Mouse (Mus musculus): ENCODE results near the gene Creb3l1. TPM values are rescaled to one million over a fixed set of nuclear protein-coding genes. Genes with fewer than 3 reads are reported as not detected.

Gene Creb3l1
- polyA plus RNA-seq, 1 experiment from 2014 or later: 1.0 TPM

GRCm38 (mm10) chr2:92011424-92012353, 12.6 kb downstream of the Creb3l1 start:
- H3K27me3 ChIP-seq: no peaks in the 10 kb centered on the region
- no peak overlapping the region for H3K27ac ChIP-seq (replicated peaks)
- WGBS: 82% methylated on average over 12 of the region's 12 CpGs
- no peak overlapping the region for H3K4me2 ChIP-seq (replicated peaks)
- H3K4me1 ChIP-seq: peaks cover 17% of the 10 kb centered on the region
- H3K4me3 ChIP-seq: no peak overlapping the region
- H3K36me3 ChIP-seq: no peaks in the 10 kb centered on the region
- H3K9ac ChIP-seq (replicated peaks): no peak overlapping the region
- no peaks in the 10 kb centered on the region for H3K9me3 ChIP-seq
- no peak for ATAC-seq (replicated peaks)

GRCm38 (mm10) chr2:92008623-92009404, 15.5 kb downstream of the Creb3l1 start:
- H3K9me3 ChIP-seq: no peaks in the 10 kb centered on the region
- peak; percentile 60 for ATAC-seq (replicated peaks)
- peaks cover 21% of the 10 kb centered on the region for H3K4me1 ChIP-seq
- H3K9ac ChIP-seq (replicated peaks): peak overlapping the region; percentile 57
- peak overlapping the region; percentile 79 for H3K4me2 ChIP-seq (replicated peaks)
- H3K27ac ChIP-seq (replicated peaks): peak overlapping the region; percentile 80
- peaks cover 4% of the 10 kb centered on the region; the same call in 1 of the 2 replicates for H3K27me3 ChIP-seq
- WGBS: 3% methylated on average over 20 of the region's 20 CpGs
- no peaks in the 10 kb centered on the region for H3K36me3 ChIP-seq
- peak overlapping the region; percentile 61 for H3K4me3 ChIP-seq

GRCm38 (mm10) chr2:92007933-92008622, 16.2 kb downstream of the Creb3l1 start:
- under 1% methylated on average over 33 of the region's 34 CpGs for WGBS
- ATAC-seq (replicated peaks): peak; percentile 99
- Histone ChIP-seq H3K9ac (replicated peaks) (peak overlapping the region; percentile 60), H3K36me3 (no peaks in the 10 kb centered on the region), H3K27me3 (peaks cover 4% of the 10 kb centered on the region; the same call in 1 of the 2 replicates), H3K4me2 (replicated peaks) (peak overlapping the region; percentile 79), H3K9me3 (no peaks in the 10 kb centered on the region), H3K27ac (replicated peaks) (peak overlapping the region; percentile 80), H3K4me1 (peaks cover 21% of the 10 kb centered on the region), H3K4me3 (peak overlapping the region; percentile 61)

GRCm38 (mm10) chr2:92006983-92007921, 17.1 kb downstream of the Creb3l1 start:
- H3K27me3 ChIP-seq: peaks cover 4% of the 10 kb centered on the region; the same call in 1 of the 2 replicates
- H3K4me1 ChIP-seq: peaks cover 21% of the 10 kb centered on the region
- peak overlapping the region; percentile 79 for H3K4me2 ChIP-seq (replicated peaks)
- peak overlapping the region; percentile 80 for H3K27ac ChIP-seq (replicated peaks)
- WGBS: under 1% methylated on average over 27 of the region's 28 CpGs
- peak overlapping the region; percentile 61 for H3K4me3 ChIP-seq
- no peak; the same call in 1 of the 2 replicates for ATAC-seq (replicated peaks)
- H3K36me3 ChIP-seq: no peaks in the 10 kb centered on the region
- peak overlapping the region; percentile 60 for H3K9ac ChIP-seq (replicated peaks)
- no peaks in the 10 kb centered on the region for H3K9me3 ChIP-seq

GRCm38 (mm10) chr2:92006491-92006890, 17.8 kb downstream of the Creb3l1 start:
- Histone ChIP-seq H3K4me1 (peaks cover 21% of the 10 kb centered on the region), H3K27me3 (peaks cover 4% of the 10 kb centered on the region; the same call in 1 of the 2 replicates), H3K9ac (replicated peaks) (0 out of 2 replicates have a peak overlapping the region, but pooled peaks have one; percentile 60), H3K27ac (replicated peaks) (no peak overlapping the region), H3K36me3 (no peaks in the 10 kb centered on the region), H3K4me3 (no peak overlapping the region), H3K4me2 (replicated peaks) (peak overlapping the region; percentile 79), H3K9me3 (no peaks in the 10 kb centered on the region)
- 50% methylated on average over 6 of the region's 6 CpGs for WGBS
- ATAC-seq (replicated peaks): no peak

GRCm38 (mm10) chr2:92004617-92005016, 19.7 kb downstream of the Creb3l1 start:
- Histone ChIP-seq H3K27ac (replicated peaks) (no peak overlapping the region), H3K9ac (replicated peaks) (no peak overlapping the region), H3K9me3 (no peaks in the 10 kb centered on the region), H3K4me1 (peaks cover 21% of the 10 kb centered on the region), H3K4me3 (no peak overlapping the region), H3K4me2 (replicated peaks) (no peak overlapping the region), H3K36me3 (no peaks in the 10 kb centered on the region), H3K27me3 (peaks cover 4% of the 10 kb centered on the region; the same call in 1 of the 2 replicates)
- 81% methylated on average over 7 of the region's 7 CpGs for WGBS
- ATAC-seq (replicated peaks): no peak

GRCm38 (mm10) chr2:91997905-91998608, 26.2 kb downstream of the Creb3l1 start:
- WGBS: 80% methylated on average over 16 of the region's 16 CpGs
- Histone ChIP-seq H3K27ac (replicated peaks) (no peak overlapping the region), H3K4me2 (replicated peaks) (no peak overlapping the region), H3K27me3 (no peaks in the 10 kb centered on the region), H3K9me3 (no peaks in the 10 kb centered on the region), H3K4me1 (no peaks in the 10 kb centered on the region), H3K4me3 (no peak overlapping the region), H3K36me3 (no peaks in the 10 kb centered on the region), H3K9ac (replicated peaks) (no peak overlapping the region)
- no peak for ATAC-seq (replicated peaks)

GRCm38 (mm10) chr2:91996006-91996405, 28.3 kb downstream of the Creb3l1 start:
- no peak for ATAC-seq (replicated peaks)
- H3K36me3 ChIP-seq: no peaks in the 10 kb centered on the region
- no peaks in the 10 kb centered on the region for H3K9me3 ChIP-seq
- no peak overlapping the region for H3K4me3 ChIP-seq
- no peaks in the 10 kb centered on the region for H3K27me3 ChIP-seq
- no peak overlapping the region for H3K9ac ChIP-seq (replicated peaks)
- no peak overlapping the region for H3K27ac ChIP-seq (replicated peaks)
- 90% methylated on average over 5 of the region's 5 CpGs for WGBS
- H3K4me1 ChIP-seq: no peaks in the 10 kb centered on the region
- H3K4me2 ChIP-seq (replicated peaks): no peak overlapping the region

- no peaks in the 10 kb centered on the region for H3K9me3 ChIP-seq
- no peak overlapping the region for H3K27ac ChIP-seq (replicated peaks)
- ATAC-seq (replicated peaks): no peak
- H3K9ac ChIP-seq (replicated peaks): no peak overlapping the region
- H3K4me3 ChIP-seq: no peak overlapping the region
- H3K4me2 ChIP-seq (replicated peaks): no peak overlapping the region
- 68% methylated on average over 3 of the region's 3 CpGs for WGBS
- H3K36me3 ChIP-seq: no peaks in the 10 kb centered on the region
- no peaks in the 10 kb centered on the region for H3K4me1 ChIP-seq
- H3K27me3 ChIP-seq: no peaks in the 10 kb centered on the region
Measured at GRCm38 (mm10) chr2:91993409-91993808, 30.9 kb downstream of the Creb3l1 start.

GRCm38 (mm10) chr2:91989750-91990149, 34.6 kb downstream of the Creb3l1 start:
- Histone ChIP-seq H3K9me3 (no peaks in the 10 kb centered on the region), H3K4me1 (no peaks in the 10 kb centered on the region), H3K36me3 (no peaks in the 10 kb centered on the region), H3K27me3 (no peaks in the 10 kb centered on the region), H3K27ac (replicated peaks) (no peak overlapping the region), H3K4me3 (no peak overlapping the region), H3K9ac (replicated peaks) (no peak overlapping the region), H3K4me2 (replicated peaks) (no peak overlapping the region)
- ATAC-seq (replicated peaks): no peak
